Mouse (Mus musculus) limb, embryonic 10.5 days (tissue): ENCODE results near the gene Utrn. TPM values are rescaled to one million over a fixed set of nuclear protein-coding genes. Genes with fewer than 3 reads are reported as not detected.

ENCODE experiments used
- DNase-seq: peaks from one replicate; pipeline ENCODE4 v3.0.0-alpha.2; 2017; ENCODE audit warnings: low spot score
- H3K27ac ChIP-seq: fragments of 300-500 bp; sonication (generic); 2 replicates; pipeline ENCODE4 v1.5.1; 2016; ENCODE audit warnings: mild to moderate bottlenecking
- H3K27me3 ChIP-seq: fragments of 300-500 bp; sonication (generic); 2 replicates; pipeline ENCODE4 v1.6.1; 2016; ENCODE audit warnings: low read depth, mild to moderate bottlenecking; ENCODE audit not compliant: poor library complexity, severe bottlenecking
- H3K36me3 ChIP-seq: fragments of 300-500 bp; sonication (generic); 2 replicates; pipeline ENCODE4 v1.6.1; 2016; ENCODE audit warnings: mild to moderate bottlenecking, moderate library complexity
- H3K4me1 ChIP-seq: fragments of 300-500 bp; sonication (generic); 2 replicates; pipeline ENCODE4 v1.6.1; 2016
- H3K4me3 ChIP-seq: fragments of 300-500 bp; sonication (generic); 2 replicates; pipeline ENCODE4 v1.5.1; 2016; ENCODE audit warnings: mild to moderate bottlenecking, moderate library complexity
- H3K9me3 ChIP-seq: fragments of 300-500 bp; sonication (generic); replicated peaks from 2 replicates; pipeline ENCODE4 v1.6.1; 2016; ENCODE audit warnings: mild to moderate bottlenecking
- WGBS: fragments of 180-500 bp; shearing (Covaris S2); methylation state at CpG from one replicate; pipeline ENCODE4 v1.1.7; 2016; 5-methylcytosine and 5-hydroxymethylcytosine counted together
- polyA plus RNA-seq: library from polyadenylated mRNA; unstranded; fragments of >200 nt; fragmentation: Nextera tagmentation; extraction: Ambion mirVana; gene quantifications from 2 replicates; pipeline ENCODE4 v1.2.1, GENCODE M21; 2016

Gene Utrn
- polyA plus RNA-seq, 1 experiment from 2014 or later = 49.0 TPM

- Histone ChIP-seq H3K4me3 (no peak overlapping the region), H3K36me3 (no peaks in the 10 kb centered on the region), H3K9me3 (no peaks in the 10 kb centered on the region), H3K27me3 (no peaks in the 10 kb centered on the region), H3K27ac (no peak overlapping the region), H3K4me1 (peaks cover 15% of the 10 kb centered on the region)
- no peak for DNase-seq
- WGBS = 41% methylated on average over 6 of the region's 6 CpGs
Observed at GRCm38 (mm10) chr10:12758702-12758988, 110.5 kb downstream of the Utrn start.

GRCm38 (mm10) chr10:12757943-12758701 is 111.0 kb downstream of the Utrn start:
- H3K4me1 ChIP-seq = peaks cover 15% of the 10 kb centered on the region
- no peaks in the 10 kb centered on the region for H3K9me3 ChIP-seq
- H3K36me3 ChIP-seq = no peaks in the 10 kb centered on the region
- WGBS = 46% methylated on average over 5 of the region's 5 CpGs
- no peaks in the 10 kb centered on the region for H3K27me3 ChIP-seq
- H3K4me3 ChIP-seq = no peak overlapping the region
- no peak for DNase-seq
- no peak overlapping the region for H3K27ac ChIP-seq

GRCm38 (mm10) chr10:12756692-12757091 is 112.5 kb downstream of the Utrn start:
- DNase-seq = no peak
- H3K4me3 ChIP-seq = no peak overlapping the region
- WGBS = 94% methylated on average over 4 of the region's 4 CpGs
- no peaks in the 10 kb centered on the region for H3K36me3 ChIP-seq
- peaks cover 15% of the 10 kb centered on the region for H3K4me1 ChIP-seq
- H3K9me3 ChIP-seq = no peaks in the 10 kb centered on the region
- H3K27me3 ChIP-seq = no peaks in the 10 kb centered on the region
- H3K27ac ChIP-seq = no peak overlapping the region

- peaks cover 15% of the 10 kb centered on the region for H3K4me1 ChIP-seq
- no peaks in the 10 kb centered on the region for H3K9me3 ChIP-seq
- H3K4me3 ChIP-seq = no peak overlapping the region
- 99% methylated on average over 2 of the region's 2 CpGs for WGBS
- H3K27ac ChIP-seq = no peak overlapping the region
- peaks cover under 1% of the 10 kb centered on the region; the same call in 1 of the 2 replicates for H3K36me3 ChIP-seq
- H3K27me3 ChIP-seq = no peaks in the 10 kb centered on the region
- DNase-seq = no peak
Observed at GRCm38 (mm10) chr10:12754911-12755310, 114.3 kb downstream of the Utrn start.

GRCm38 (mm10) chr10:12754166-12754565 is 115.0 kb downstream of the Utrn start:
- 85% methylated on average over 6 of the region's 6 CpGs for WGBS
- Histone ChIP-seq H3K27me3 (no peaks in the 10 kb centered on the region), H3K4me3 (no peak overlapping the region), H3K4me1 (peaks cover 12% of the 10 kb centered on the region), H3K36me3 (peaks cover 7% of the 10 kb centered on the region), H3K27ac (no peak overlapping the region), H3K9me3 (no peaks in the 10 kb centered on the region)
- DNase-seq = no peak

- Histone ChIP-seq H3K27me3 (no peaks in the 10 kb centered on the region), H3K4me3 (no peak overlapping the region), H3K9me3 (no peaks in the 10 kb centered on the region), H3K36me3 (peaks cover 20% of the 10 kb centered on the region), H3K27ac (no peak overlapping the region), H3K4me1 (no peaks in the 10 kb centered on the region)
- no peak for DNase-seq
- WGBS = 93% methylated on average over 9 of the region's 9 CpGs
Observed at GRCm38 (mm10) chr10:12743717-12744116, 125.4 kb downstream of the Utrn start.

- DNase-seq = no peak
- Histone ChIP-seq H3K9me3 (no peaks in the 10 kb centered on the region), H3K27me3 (no peaks in the 10 kb centered on the region), H3K36me3 (peaks cover 41% of the 10 kb centered on the region), H3K4me1 (peaks cover 6% of the 10 kb centered on the region; the same call in 1 of the 2 replicates), H3K27ac (no peak overlapping the region), H3K4me3 (no peak overlapping the region)
- WGBS = 92% methylated on average over 13 of the region's 13 CpGs
Observed at GRCm38 (mm10) chr10:12739302-12739987, 129.7 kb downstream of the Utrn start.

GRCm38 (mm10) chr10:12737926-12738325 is 131.2 kb downstream of the Utrn start:
- Histone ChIP-seq H3K9me3 (no peaks in the 10 kb centered on the region), H3K27ac (no peak overlapping the region), H3K36me3 (peaks cover 49% of the 10 kb centered on the region), H3K4me3 (no peak overlapping the region), H3K27me3 (no peaks in the 10 kb centered on the region), H3K4me1 (peaks cover 6% of the 10 kb centered on the region; the same call in 1 of the 2 replicates)
- no peak for DNase-seq
- WGBS = 89% methylated on average over 9 of the region's 9 CpGs

GRCm38 (mm10) chr10:12736861-12737835 is 132.0 kb downstream of the Utrn start:
- no peak overlapping the region for H3K4me3 ChIP-seq
- DNase-seq = no peak
- H3K27ac ChIP-seq = no peak overlapping the region
- H3K27me3 ChIP-seq = no peaks in the 10 kb centered on the region
- H3K4me1 ChIP-seq = peaks cover 6% of the 10 kb centered on the region; the same call in 1 of the 2 replicates
- 86% methylated on average over 18 of the region's 18 CpGs for WGBS
- no peaks in the 10 kb centered on the region for H3K9me3 ChIP-seq
- peaks cover 49% of the 10 kb centered on the region for H3K36me3 ChIP-seq

GRCm38 (mm10) chr10:12735695-12736094 is 133.5 kb downstream of the Utrn start:
- H3K4me3 ChIP-seq = no peak overlapping the region
- 97% methylated on average over 1 of the region's 1 CpGs for whole genome bisulfite sequencing
- peaks cover 49% of the 10 kb centered on the region for H3K36me3 ChIP-seq
- DNase-seq = no peak
- peaks cover 7% of the 10 kb centered on the region; the same call in 1 of the 2 replicates for H3K4me1 ChIP-seq
- no peaks in the 10 kb centered on the region for H3K9me3 ChIP-seq
- no peaks in the 10 kb centered on the region for H3K27me3 ChIP-seq
- no peak overlapping the region for H3K27ac ChIP-seq

- no peak overlapping the region for H3K4me3 ChIP-seq
- H3K4me1 ChIP-seq = peaks cover 9% of the 10 kb centered on the region; the same call in 1 of the 2 replicates
- peaks cover 50% of the 10 kb centered on the region for H3K36me3 ChIP-seq
- WGBS = 77% methylated on average over 5 of the region's 5 CpGs
- no peaks in the 10 kb centered on the region for H3K9me3 ChIP-seq
- no peak for DNase-seq
- H3K27me3 ChIP-seq = no peaks in the 10 kb centered on the region
- no peak overlapping the region for H3K27ac ChIP-seq
Observed at GRCm38 (mm10) chr10:12731459-12731858, 137.7 kb downstream of the Utrn start.

- H3K27me3 ChIP-seq = no peaks in the 10 kb centered on the region
- no peak overlapping the region for H3K27ac ChIP-seq
- no peak for DNase-seq
- no peak overlapping the region for H3K4me3 ChIP-seq
- peaks cover 40% of the 10 kb centered on the region for H3K36me3 ChIP-seq
- WGBS = 25% methylated on average over 1 of the region's 1 CpGs
- no peaks in the 10 kb centered on the region for H3K9me3 ChIP-seq
- peaks cover 9% of the 10 kb centered on the region; the same call in 1 of the 2 replicates for H3K4me1 ChIP-seq
Observed at GRCm38 (mm10) chr10:12729635-12730034, 139.5 kb downstream of the Utrn start.
